Mouse (Mus musculus) CH12.LX (cell line): Measurements from ENCODE around the gene Aars. TPM values are rescaled to one million over a fixed set of nuclear protein-coding genes. Genes with fewer than 3 reads are reported as not detected.

Experiments
- DNase-seq: peaks from one replicate; pipeline ENCODE4 v3.0.0-alpha.2; 2013; ENCODE audit errors: extremely low read depth
- H3K27ac ChIP-seq: 2 replicates; pipeline ENCODE4 v1.5.1; 2012; ENCODE audit warnings: low read depth, mild to moderate bottlenecking, control low read depth, moderate library complexity; ENCODE audit not compliant: insufficient read depth
- H3K27me3 ChIP-seq: replicated peaks from 2 replicates; pipeline ENCODE3; 2012; ENCODE audit warnings: inconsistent platforms
- H3K36me3 ChIP-seq, 2 experiments: replicated peaks in 1 of 2; 2 replicates each; pipeline versions ENCODE3 to v1.6.1; 2012; ENCODE audit warnings: inconsistent platforms in 1 of 2, low read length in 1 of 2, mild to moderate bottlenecking in 1 of 2, mixed read lengths in 1 of 2, moderate library complexity in 1 of 2; ENCODE audit not compliant: control insufficient read depth in 1 of 2, insufficient read depth in 1 of 2
- H3K4me1 ChIP-seq, 2 experiments: 2 replicates each; pipeline ENCODE4 v1.6.1; 2012; ENCODE audit warnings: inconsistent platforms in 1 of 2, moderate library complexity in 1 of 2; ENCODE audit not compliant: insufficient read depth in 2 of 2, control insufficient read depth in 1 of 2
- H3K4me2 ChIP-seq: 2 replicates; pipeline ENCODE4 v1.6.1; 2012; ENCODE audit warnings: low read depth, mild to moderate bottlenecking, control low read depth; ENCODE audit not compliant: poor library complexity, insufficient read depth, severe bottlenecking
- H3K4me3 ChIP-seq, 3 experiments: fragments of 150-350 bp in 1 of 3; sonication (generic) in 1 of 3; replicated peaks in 1 of 3; 2 replicates each; pipeline versions ENCODE3 to v1.5.1; 2011 to 2012; ENCODE audit warnings: low read depth in 2 of 3, low read length in 2 of 3, mild to moderate bottlenecking in 2 of 3, moderate library complexity in 2 of 3, control low read depth in 1 of 3, improper control_type of control experiment in 1 of 3, inconsistent platforms in 1 of 3, mixed read lengths in 1 of 3; ENCODE audit not compliant: poor library complexity in 1 of 3
- H3K79me2 ChIP-seq: replicated peaks from 2 replicates; pipeline ENCODE4 v1.6.1; 2012; ENCODE audit warnings: mild to moderate bottlenecking, moderate library complexity; ENCODE audit not compliant: control insufficient read depth, poor library complexity, insufficient read depth, severe bottlenecking; ENCODE audit errors: extremely low read depth
- H3K9ac ChIP-seq: 2 replicates; pipeline ENCODE4 v1.6.1; 2012; ENCODE audit warnings: low read depth, mild to moderate bottlenecking, control low read depth, moderate library complexity; ENCODE audit not compliant: insufficient read depth
- H3K9me3 ChIP-seq: replicated peaks from 2 replicates; pipeline ENCODE3; 2012; ENCODE audit warnings: low read length, inconsistent platforms, mixed read lengths
- BHLHE40 ChIP-seq: IDR thresholded peaks from 2 replicates; pipeline ENCODE4 v1.6.1; 2011; ENCODE audit warnings: mild to moderate bottlenecking, low read depth, low read length, improper control_type of control experiment
- CHD2 ChIP-seq: IDR thresholded peaks from 2 replicates; pipeline ENCODE4 v1.6.1; 2011; ENCODE audit warnings: low read length, improper control_type of control experiment
- JUN ChIP-seq: IDR thresholded peaks from 2 replicates; pipeline ENCODE4 v1.6.1; 2011; ENCODE audit warnings: low read depth, mild to moderate bottlenecking, low read length, improper control_type of control experiment, moderate library complexity; ENCODE audit not compliant: insufficient read depth
- MEF2A ChIP-seq: IDR thresholded peaks from 2 replicates; pipeline ENCODE4 v1.6.1; 2014; ENCODE audit warnings: low read depth, mild to moderate bottlenecking, inconsistent platforms, low read length, improper control_type of control experiment, borderline replicate concordance
- MXI1 ChIP-seq: IDR thresholded peaks from 2 replicates; pipeline ENCODE4 v1.6.1; 2011; ENCODE audit warnings: mild to moderate bottlenecking, low read depth, low read length, improper control_type of control experiment
- NELFE ChIP-seq: IDR thresholded peaks from 2 replicates; pipeline ENCODE4 v1.6.1; 2011; ENCODE audit warnings: low read depth, low read length, improper control_type of control experiment
- POLR2AphosphoS2 ChIP-seq: IDR thresholded peaks from 2 replicates; pipeline ENCODE4 v1.6.1; 2011; ENCODE audit warnings: low read depth, low read length, improper control_type of control experiment
- RAD21 ChIP-seq: IDR thresholded peaks from 2 replicates; pipeline ENCODE4 v1.6.1; 2011; ENCODE audit warnings: low read depth, mild to moderate bottlenecking, low read length, improper control_type of control experiment, moderate library complexity
- RCOR1 ChIP-seq: conservative IDR thresholded peaks from 2 replicates; pipeline ENCODE4 v1.6.1; 2012; ENCODE audit warnings: low read depth, mild to moderate bottlenecking, inconsistent platforms, low read length, improper control_type of control experiment
- TBP ChIP-seq: conservative IDR thresholded peaks from 2 replicates; pipeline ENCODE4 v1.6.1; 2011; ENCODE audit warnings: low read depth, low read length, improper control_type of control experiment
- ZMIZ1 ChIP-seq: IDR thresholded peaks from 2 replicates; pipeline ENCODE4 v1.6.1; 2012; ENCODE audit warnings: low read depth, mild to moderate bottlenecking, inconsistent platforms, low read length, improper control_type of control experiment
- ZNF384 ChIP-seq: IDR thresholded peaks from 2 replicates; pipeline ENCODE4 v1.6.1; 2012; ENCODE audit warnings: low read depth, low read length, improper control_type of control experiment, inconsistent platforms
- dilution Hi-C: fragments of 300-500 bp; cut with MboI; formaldehyde crosslinking; loops from 2 replicates; pipeline ENCODE4 v1.14.3; 2020; ENCODE audit warnings: low sequenced_read_pairs; ENCODE audit not compliant: extremely low pct_unique_long_range_greater_than_20kb, extremely low pct_ligation_motif_present
- in situ Hi-C: fragments of 300-500 bp; cut with MboI; formaldehyde crosslinking; loops from 3 replicates; pipeline ENCODE4 v1.14.3; 2019; ENCODE audit warnings: low sequenced_read_pairs, low pct_ligation_motif_present, low pct_unique_long_range_greater_than_20kb, mixed read lengths
- polyA plus RNA-seq: library from polyadenylated mRNA; unstranded; fragments of >175 nt; gene quantifications from 2 replicates; pipeline ENCODE4 v1.2.1, GENCODE M21; 2012; ENCODE audit warnings: low read depth; ENCODE audit not compliant: insufficient read length
- total RNA-seq, 2 experiments: library from RNA; depleted of rRNA; stranded (reverse); fragments of 300-350 nt in 1 of 2; fragments of >200 nt in 1 of 2; gene quantifications; 2 replicates each; pipeline ENCODE4 v1.2.3; 2012 to 2014

Gene Aars
- total RNA-seq (2012; rRNA removed): 125 and 130 TPM in 2 replicates
- 72.6 and 81.9 TPM in 2 replicates for total RNA-seq (2014; rRNA removed)
- polyA plus RNA-seq: 142 and 171 TPM in 2 replicates

- Histone ChIP-seq H3K9ac (peak within 1 kb of the TSS; percentile 100), H3K4me1 (peaks cover 5 to 45% of the 10 kb centered on the region in 2 experiments; a peak in 3 of 4 replicates), H3K4me3 (peak within 1 kb of the TSS; percentile 71 to 92 (median 74)), H3K27ac (peak within 1 kb of the TSS; percentile 43; the same call in 1 of the 2 replicates), H3K36me3 (peaks cover 20 to 31% of the 10 kb centered on the region in 2 experiments), H3K27me3 (no peaks in the 10 kb centered on the region), H3K9me3 (no peaks in the 10 kb centered on the region), H3K79me2 (peaks cover 39% of the 10 kb centered on the region), H3K4me2 (0 out of 2 replicates have a peak within 1 kb of the TSS, but pooled peaks have one; percentile 32)
- in situ Hi-C loops: no loop called here
- DNase-seq: no peak
- TF ChIP-seq TBP (no peak), ZNF384 (no peak), MXI1 (no peak)
- TF ChIP-seq, all 38 proteins: peak for 0
- dilution Hi-C loops: no loop called here
Measured at GRCm38 (mm10) chr8:111032916-111033315, at the start of gene Aars. Gene Aars, plus strand, starts transcription at chr8:111033144.

GRCm38 (mm10) chr8:110987805-110988744, 44.9 kb upstream of the Aars start:
- no peak for DNase-seq
- no peak overlapping the region for H3K4me2 ChIP-seq
- H3K4me1 ChIP-seq: peaks cover 0 to 18% of the 10 kb centered on the region in 2 experiments; a peak in 1 of 4 replicates
- TF ChIP-seq RCOR1 (no peak), MEF2A (no peak), NELFE (no peak), ZMIZ1 (no peak)
- dilution Hi-C loops (no loop called here), in situ Hi-C loops (no loop called here)
- H3K27me3 ChIP-seq: no peaks in the 10 kb centered on the region
- H3K4me3 ChIP-seq: no peak overlapping the region
- H3K27ac ChIP-seq: no peak overlapping the region
- H3K9me3 ChIP-seq: no peaks in the 10 kb centered on the region
- H3K79me2 ChIP-seq: peaks cover 15% of the 10 kb centered on the region
- H3K36me3 ChIP-seq: peaks cover 69 to 88% of the 10 kb centered on the region in 2 experiments
- no peak overlapping the region for H3K9ac ChIP-seq

- H3K36me3 ChIP-seq: peaks cover 61 to 87% of the 10 kb centered on the region in 2 experiments
- H3K27ac ChIP-seq: no peak overlapping the region
- in situ Hi-C loops: no loop called here
- H3K9me3 ChIP-seq: no peaks in the 10 kb centered on the region
- peaks cover 33% of the 10 kb centered on the region for H3K79me2 ChIP-seq
- H3K4me3 ChIP-seq: no peak overlapping the region
- H3K9ac ChIP-seq: no peak overlapping the region
- no peak overlapping the region for H3K4me2 ChIP-seq
- dilution Hi-C loops: no loop called here
- peaks cover 2 to 32% of the 10 kb centered on the region in 2 experiments; a peak in 1 of 4 replicates for H3K4me1 ChIP-seq
- no peak for DNase-seq
- no peaks in the 10 kb centered on the region for H3K27me3 ChIP-seq
- no peak for TF ChIP-seq CHD2
- no peak for TF ChIP-seq BHLHE40
- TF ChIP-seq POLR2AphosphoS2: no peak
- no peak for TF ChIP-seq RAD21
- TF ChIP-seq ZNF384: no peak
- no peak for TF ChIP-seq JUN
Measured at GRCm38 (mm10) chr8:110990017-110990416, 42.9 kb upstream of the Aars start.
